Mouse (Mus musculus) gastrocnemius, postnatal 10 days (tissue): Measurements from ENCODE around the gene Auts2. TPM values are rescaled to one million over a fixed set of nuclear protein-coding genes. Genes with fewer than 3 reads are reported as not detected.
"Not testable (repeated sequence)": the region's sequence is repeated elsewhere in the genome, so short reads cannot be mapped to it uniquely, and the experiment has no call there.

Experiments
- DNase-seq: peaks from one replicate; pipeline ENCODE4 v3.0.0; 2021; ENCODE audit warnings: mixed read lengths
- long read RNA-seq, 2 experiments: library from polyadenylated mRNA; stranded (forward); transcript quantifications; one replicate each; pipeline ENCODE4 v2.0.0; 2021
- total RNA-seq, 2 experiments: library from RNA; stranded (reverse); gene quantifications; 2 replicates each; pipeline ENCODE4 v1.2.3; 2021

The Auts2 gene
- 10 to 100 TPM; 36.2 to 49.1 TPM for total RNA-seq
- long read RNA-seq, experiment 1, partial matches to known transcripts, result 6 of 15 reads
- long read RNA-seq, experiment 1, other reads (novel, unspliced or antisense), result 9 of 15 reads
- long read RNA-seq, experiment 2, partial matches to known transcripts, result 5 of 14 reads
- long read RNA-seq, experiment 2, other reads (novel, unspliced or antisense), result 9 of 14 reads

- peak; percentile 88 for DNase-seq
Measured at GRCm38 (mm10) chr5:132543118-132544071, at the start of gene Auts2. Auts2 (minus strand) TSS chr5:132543344.

GRCm38 (mm10) chr5:132591721-132592695 is 48.9 kb upstream of the Auts2 start:
- DNase-seq, result no peak

- DNase-seq, result no peak
Measured at GRCm38 (mm10) chr5:132579774-132580173, 36.6 kb upstream of the Auts2 start.

GRCm38 (mm10) chr5:132560771-132561170 is 17.6 kb upstream of the Auts2 start:
- not testable (repeated sequence) for DNase-seq

GRCm38 (mm10) chr5:132545761-132546160 is 2.6 kb upstream of the Auts2 start:
- DNase-seq, result no peak

- DNase-seq, result peak; percentile 25
Measured at GRCm38 (mm10) chr5:132544176-132544995, 1.2 kb upstream of the Auts2 start.

- DNase-seq, result peak; percentile 16
Measured at GRCm38 (mm10) chr5:132542381-132543020, 643 bp downstream of the Auts2 start.

GRCm38 (mm10) chr5:132541951-132542350 is 1.2 kb downstream of the Auts2 start:
- peak; percentile 13 for DNase-seq

- peak; percentile 45 for DNase-seq
Measured at GRCm38 (mm10) chr5:132541371-132541931, 1.7 kb downstream of the Auts2 start.

- peak; percentile 8 for DNase-seq
Measured at GRCm38 (mm10) chr5:132540841-132541311, 2.3 kb downstream of the Auts2 start.

GRCm38 (mm10) chr5:132537475-132537874 is 5.7 kb downstream of the Auts2 start:
- DNase-seq, result no peak

GRCm38 (mm10) chr5:132526395-132526794 is 16.7 kb downstream of the Auts2 start:
- DNase-seq, result no peak

- peak; percentile 9 for DNase-seq
Measured at GRCm38 (mm10) chr5:132521358-132521873, 21.7 kb downstream of the Auts2 start.

- no peak for DNase-seq
Measured at GRCm38 (mm10) chr5:132517879-132518278, 25.3 kb downstream of the Auts2 start.

- DNase-seq, result no peak
Measured at GRCm38 (mm10) chr5:132514521-132514920, 28.6 kb downstream of the Auts2 start.

GRCm38 (mm10) chr5:132513206-132513605 is 29.9 kb downstream of the Auts2 start:
- no peak for DNase-seq

- DNase-seq, result no peak
Measured at GRCm38 (mm10) chr5:132509464-132509885, 33.7 kb downstream of the Auts2 start.

- no peak for DNase-seq
Measured at GRCm38 (mm10) chr5:132504893-132505292, 38.3 kb downstream of the Auts2 start.

- DNase-seq, result no peak
Measured at GRCm38 (mm10) chr5:132503431-132503830, 39.7 kb downstream of the Auts2 start.

- DNase-seq, result no peak
Measured at GRCm38 (mm10) chr5:132502036-132502435, 41.1 kb downstream of the Auts2 start.
